Mouse (Mus musculus): Measurements from ENCODE around the gene Gm28305.
A peak's percentile ranks its signal among the peaks of the same experiment; 100 is the strongest.

DNA sequence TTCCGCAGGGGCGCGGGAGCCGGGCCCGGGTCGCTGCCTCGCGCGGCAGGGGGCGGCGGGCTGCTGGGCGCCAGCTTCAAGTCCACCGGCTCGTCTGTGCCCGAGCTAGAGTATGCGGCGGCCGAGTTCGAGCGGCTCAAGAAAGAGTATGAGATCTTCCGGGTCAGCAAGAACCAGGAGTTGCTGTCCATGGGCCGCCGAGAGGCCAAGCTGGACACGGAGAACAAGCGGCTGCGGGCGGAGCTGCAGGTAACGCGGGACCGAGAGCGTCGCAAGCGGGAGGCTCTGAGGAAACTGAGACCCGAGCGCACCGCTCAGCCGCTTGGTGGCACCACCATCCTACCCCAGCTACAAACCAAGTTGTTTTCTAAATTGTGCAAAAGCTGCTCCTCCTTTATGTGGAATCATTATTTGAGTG is 37.5 kb upstream of the Gm28305 start:
- TF ChIP-seq POLR2A (IDR thresholded peaks at IDR 0.05; ENCODE audit: insufficient read depth, low read depth, low read length) (no peak), CTCF (IDR thresholded peaks at IDR 0.05) (peak; percentile 69)
